Mouse (Mus musculus): ENCODE data around the gene Taar7f. TPM values are rescaled to one million over a fixed set of nuclear protein-coding genes. Genes with fewer than 3 reads are reported as not detected.

Gene Taar7f
- total RNA-seq (2023; ENCODE audit: inconsistent age): not detected in 4 replicates

GRCm38 (mm10) chr10:24049210-24049609 is at the start of gene Taar7f:
Gene Taar7f (plus strand): TSS chr10:24049510.

GRCm38 (mm10) chr10:23999639-24000038 is 49.7 kb upstream of the Taar7f start, which contains the start of gene Taar7b:
Gene Taar7b (plus strand): TSS chr10:23999939.

GRCm38 (mm10) chr10:24026922-24027321 is 22.4 kb upstream of the Taar7f start, which contains the start of gene Taar7d:
Gene Taar7d (plus strand): TSS chr10:24027222.

GRCm38 (mm10) chr10:24037314-24037713 is 12.0 kb upstream of the Taar7f start, which contains the start of gene Taar7e:
Gene Taar7e (plus strand): TSS chr10:24037614.

GRCm38 (mm10) chr10:24076200-24076599 is 26.9 kb downstream of the Taar7f start, which contains the start of gene Taar8a:
Gene Taar8a (plus strand): TSS chr10:24076500.

GRCm38 (mm10) chr10:24092194-24092593 is 42.9 kb downstream of the Taar7f start, which contains the start of gene Taar8b:
Gene Taar8b (minus strand): TSS chr10:24092294.

Other genes with a start within 250 kb of the Taar7f start
- not detected in 4 replicates for gene Vnn3, start 198.0 kb upstream of the Taar7f start, total RNA-seq (2023; ENCODE audit: inconsistent age)
- gene Vnn1, start 154.8 kb upstream of the Taar7f start, total RNA-seq (2023; ENCODE audit: inconsistent age): not detected in 4 replicates
- not detected in 4 replicates for gene Taar1, start 129.2 kb upstream of the Taar7f start, total RNA-seq (2023; ENCODE audit: inconsistent age)
- not detected in 4 replicates for gene Taar2, start 110.9 kb upstream of the Taar7f start, total RNA-seq (2023; ENCODE audit: inconsistent age)
- gene Taar3, start 100.0 kb upstream of the Taar7f start, total RNA-seq (2023; ENCODE audit: inconsistent age): not detected in 4 replicates
- not detected in 4 replicates for gene Taar4, start 89.0 kb upstream of the Taar7f start, total RNA-seq (2023; ENCODE audit: inconsistent age)
- not detected in 4 replicates for gene Taar5, start 78.8 kb upstream of the Taar7f start, total RNA-seq (2023; ENCODE audit: inconsistent age)
- not detected in 4 replicates for gene Taar6, start 63.9 kb upstream of the Taar7f start, total RNA-seq (2023; ENCODE audit: inconsistent age)
- gene Taar7a, start 56.0 kb upstream of the Taar7f start, total RNA-seq (2023; ENCODE audit: inconsistent age): not detected in 4 replicates
- gene Taar7b, start 49.6 kb upstream of the Taar7f start, total RNA-seq (2023; ENCODE audit: inconsistent age): not detected in 4 replicates
- gene Taar7d, start 22.3 kb upstream of the Taar7f start, total RNA-seq (2023; ENCODE audit: inconsistent age): not detected in 4 replicates
- not detected in 4 replicates for gene Taar7e, start 11.9 kb upstream of the Taar7f start, total RNA-seq (2023; ENCODE audit: inconsistent age)
- gene Taar8a, start 27.0 kb downstream of the Taar7f start, total RNA-seq (2023; ENCODE audit: inconsistent age): not detected in 4 replicates
- gene Taar8b, start 42.8 kb downstream of the Taar7f start, total RNA-seq (2023; ENCODE audit: inconsistent age): not detected in 4 replicates
- not detected in 4 replicates for gene Taar8c, start 52.4 kb downstream of the Taar7f start, total RNA-seq (2023; ENCODE audit: inconsistent age)
- gene Taar9, start 60.0 kb downstream of the Taar7f start, total RNA-seq (2023; ENCODE audit: inconsistent age): not detected in 4 replicates
- gene Stx7, start 99.8 kb downstream of the Taar7f start, total RNA-seq (2023; ENCODE audit: inconsistent age): 112 to 120 TPM (median 116 TPM) in 4 replicates
- gene Moxd1, start 174.0 kb downstream of the Taar7f start, total RNA-seq (2023; ENCODE audit: inconsistent age): not detected in 4 replicates

All from B cell, adult (primary cell).